Mouse (Mus musculus): Measurements from ENCODE around the gene Mbnl2.

- TF ChIP-seq ZC3H11A (IDR thresholded peaks at IDR 0.05; ENCODE audit: borderline replicate concordance, low read depth, low read length), result no peak
- no peak for TF ChIP-seq CHD2 (IDR thresholded peaks at IDR 0.05; ENCODE audit: low read depth, low read length)
Measured at GRCm38 (mm10) chr14:120280136-120280535, 4.7 kb downstream of the Mbnl2 start.
